Mouse (Mus musculus) limb, embryonic 15.5 days (tissue): ENCODE measurements around the gene S1pr3. TPM values are rescaled to one million over a fixed set of nuclear protein-coding genes. Genes with fewer than 3 reads are reported as not detected.

ENCODE experiments used
- ATAC-seq: fragments of 200-750 bp; cut with Nextera tagmentation; 2 replicates; pipeline ENCODE4 v1.8.0; 2017; ENCODE audit warnings: low read depth, moderate TSS enrichment; ENCODE audit not compliant: insufficient number of reproducible peaks, low FRiP score, low TSS enrichment
- H3K27ac ChIP-seq: fragments of 300-500 bp; sonication (generic); 2 replicates; pipeline ENCODE4 v1.5.1; 2015; ENCODE audit warnings: moderate library complexity, mild to moderate bottlenecking, inconsistent platforms
- H3K27me3 ChIP-seq: fragments of 300-500 bp; sonication (generic); 2 replicates; pipeline ENCODE4 v1.6.1; 2015; ENCODE audit warnings: inconsistent platforms
- H3K36me3 ChIP-seq: fragments of 300-500 bp; sonication (generic); 2 replicates; pipeline ENCODE4 v1.6.1; 2015; ENCODE audit warnings: inconsistent platforms
- H3K4me1 ChIP-seq: fragments of 300-500 bp; sonication (generic); 2 replicates; pipeline ENCODE4 v1.6.1; 2015; ENCODE audit warnings: inconsistent platforms
- H3K4me2 ChIP-seq: fragments of 300-500 bp; sonication (generic); 2 replicates; pipeline ENCODE4 v1.6.1; 2015; ENCODE audit warnings: mild to moderate bottlenecking, inconsistent platforms
- H3K4me3 ChIP-seq: fragments of 300-500 bp; sonication (generic); 2 replicates; pipeline ENCODE4 v1.5.1; 2015; ENCODE audit warnings: mild to moderate bottlenecking, inconsistent platforms
- H3K9ac ChIP-seq: fragments of 300-500 bp; sonication (generic); 2 replicates; pipeline ENCODE4 v1.6.1; 2015; ENCODE audit warnings: inconsistent platforms
- H3K9me3 ChIP-seq: fragments of 300-500 bp; sonication (generic); 2 replicates; pipeline ENCODE4 v1.6.1; 2016; ENCODE audit warnings: inconsistent platforms
- WGBS: fragments of 180-500 bp; shearing (Covaris S2); methylation state at CpG from one replicate; pipeline ENCODE4 v1.1.7; 2015; 5-methylcytosine and 5-hydroxymethylcytosine counted together
- polyA plus RNA-seq: library from polyadenylated mRNA; unstranded; fragments of >200 nt; fragmentation: Nextera tagmentation; extraction: Ambion mirVana; gene quantifications from 2 replicates; pipeline ENCODE4 v1.2.1, GENCODE M21; 2015

Gene S1pr3
- polyA plus RNA-seq, 1 experiment from 2014 or later: 109 TPM

DNA sequence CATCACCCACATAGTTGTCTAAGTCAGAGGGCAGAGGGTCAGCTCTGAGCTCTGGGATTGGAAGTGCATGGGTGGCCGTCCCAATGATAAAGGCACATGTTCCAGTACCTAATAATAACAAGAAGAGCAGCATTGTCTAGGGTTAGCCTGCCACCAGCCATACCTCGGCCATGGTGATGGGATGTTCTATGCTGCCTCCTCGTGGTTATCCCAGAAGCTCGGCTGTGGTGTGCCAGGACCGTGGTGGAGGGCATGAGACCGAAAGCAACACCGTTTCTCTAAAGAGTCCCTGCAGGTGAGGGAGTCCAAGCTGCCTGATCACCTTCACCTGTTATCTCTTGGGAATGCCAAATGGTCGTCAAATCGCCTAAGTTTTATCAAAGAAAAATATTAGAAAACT, 15.2 kb downstream of the S1pr3 start:
- Histone ChIP-seq H3K27ac (no peak overlapping the region), H3K9ac (no peak overlapping the region), H3K9me3 (no peaks in the 10 kb centered on the region), H3K36me3 (peaks cover 43% of the 10 kb centered on the region), H3K27me3 (no peaks in the 10 kb centered on the region), H3K4me2 (no peak overlapping the region), H3K4me3 (no peak overlapping the region), H3K4me1 (peaks cover 14% of the 10 kb centered on the region)
- 67% methylated on average over 9 of the region's 9 CpGs for WGBS
- no peak for ATAC-seq

GRCm38 (mm10) chr13:51424647-51425046, 16.2 kb downstream of the S1pr3 start:
- Histone ChIP-seq H3K4me2 (no peak overlapping the region), H3K9me3 (no peaks in the 10 kb centered on the region), H3K4me1 (peaks cover 10% of the 10 kb centered on the region; the same call in 1 of the 2 replicates), H3K36me3 (peaks cover 33% of the 10 kb centered on the region), H3K27ac (no peak overlapping the region), H3K9ac (no peak overlapping the region), H3K4me3 (no peak overlapping the region), H3K27me3 (no peaks in the 10 kb centered on the region)
- no peak for ATAC-seq
- 14% methylated on average over 5 of the region's 5 CpGs for WGBS

GRCm38 (mm10) chr13:51425662-51426443, 17.4 kb downstream of the S1pr3 start:
- Histone ChIP-seq H3K9ac (no peak overlapping the region), H3K9me3 (no peaks in the 10 kb centered on the region), H3K4me2 (no peak overlapping the region), H3K4me3 (no peak overlapping the region), H3K4me1 (peaks cover 10% of the 10 kb centered on the region; the same call in 1 of the 2 replicates), H3K27me3 (no peaks in the 10 kb centered on the region), H3K27ac (no peak overlapping the region), H3K36me3 (peaks cover 21% of the 10 kb centered on the region)
- 75% methylated on average over 4 of the region's 4 CpGs for WGBS
- no peak for ATAC-seq

DNA sequence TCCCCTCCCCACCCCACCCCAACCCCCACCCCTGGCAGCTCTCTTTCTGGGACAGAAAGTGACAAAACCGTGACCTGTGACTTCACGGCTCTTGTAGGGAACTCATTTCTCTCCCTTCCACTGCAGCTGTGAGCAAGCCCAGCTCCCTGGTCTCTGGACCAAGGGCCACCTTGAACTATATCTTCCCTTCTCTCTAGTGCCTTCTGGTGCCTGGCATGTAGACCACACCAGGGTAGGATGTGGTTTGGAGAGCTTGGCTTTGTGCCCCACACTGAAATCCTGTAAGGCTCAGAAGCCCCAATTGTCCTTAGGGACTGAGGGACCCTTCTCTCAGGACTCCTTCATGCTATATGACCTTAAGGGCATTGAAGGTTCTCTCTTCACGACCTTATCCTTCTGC, 24.9 kb downstream of the S1pr3 start:
- Histone ChIP-seq H3K9me3 (no peaks in the 10 kb centered on the region), H3K27ac (no peak overlapping the region), H3K4me1 (0 out of 2 replicates have a peak, but pooled peaks cover 2% of the 10 kb centered on the region), H3K4me3 (no peak overlapping the region), H3K9ac (no peak overlapping the region), H3K36me3 (no peaks in the 10 kb centered on the region), H3K27me3 (no peaks in the 10 kb centered on the region), H3K4me2 (no peak overlapping the region)
- WGBS: 58% methylated on average over 3 of the region's 3 CpGs
- ATAC-seq: no peak

GRCm38 (mm10) chr13:51434460-51434859, 26.0 kb downstream of the S1pr3 start:
- Histone ChIP-seq H3K36me3 (no peaks in the 10 kb centered on the region), H3K4me1 (no peaks in the 10 kb centered on the region), H3K27ac (no peak overlapping the region), H3K4me3 (no peak overlapping the region), H3K4me2 (no peak overlapping the region), H3K9me3 (no peaks in the 10 kb centered on the region), H3K9ac (no peak overlapping the region), H3K27me3 (no peaks in the 10 kb centered on the region)
- WGBS: 64% methylated on average over 2 of the region's 2 CpGs
- ATAC-seq: no peak

- Histone ChIP-seq H3K27ac (no peak overlapping the region), H3K4me1 (no peaks in the 10 kb centered on the region), H3K9me3 (no peaks in the 10 kb centered on the region), H3K27me3 (no peaks in the 10 kb centered on the region), H3K9ac (no peak overlapping the region), H3K36me3 (no peaks in the 10 kb centered on the region), H3K4me2 (no peak overlapping the region), H3K4me3 (no peak overlapping the region)
- ATAC-seq: no peak
- 53% methylated on average over 2 of the region's 2 CpGs for WGBS
Measured at GRCm38 (mm10) chr13:51435146-51435545, 26.7 kb downstream of the S1pr3 start.

DNA sequence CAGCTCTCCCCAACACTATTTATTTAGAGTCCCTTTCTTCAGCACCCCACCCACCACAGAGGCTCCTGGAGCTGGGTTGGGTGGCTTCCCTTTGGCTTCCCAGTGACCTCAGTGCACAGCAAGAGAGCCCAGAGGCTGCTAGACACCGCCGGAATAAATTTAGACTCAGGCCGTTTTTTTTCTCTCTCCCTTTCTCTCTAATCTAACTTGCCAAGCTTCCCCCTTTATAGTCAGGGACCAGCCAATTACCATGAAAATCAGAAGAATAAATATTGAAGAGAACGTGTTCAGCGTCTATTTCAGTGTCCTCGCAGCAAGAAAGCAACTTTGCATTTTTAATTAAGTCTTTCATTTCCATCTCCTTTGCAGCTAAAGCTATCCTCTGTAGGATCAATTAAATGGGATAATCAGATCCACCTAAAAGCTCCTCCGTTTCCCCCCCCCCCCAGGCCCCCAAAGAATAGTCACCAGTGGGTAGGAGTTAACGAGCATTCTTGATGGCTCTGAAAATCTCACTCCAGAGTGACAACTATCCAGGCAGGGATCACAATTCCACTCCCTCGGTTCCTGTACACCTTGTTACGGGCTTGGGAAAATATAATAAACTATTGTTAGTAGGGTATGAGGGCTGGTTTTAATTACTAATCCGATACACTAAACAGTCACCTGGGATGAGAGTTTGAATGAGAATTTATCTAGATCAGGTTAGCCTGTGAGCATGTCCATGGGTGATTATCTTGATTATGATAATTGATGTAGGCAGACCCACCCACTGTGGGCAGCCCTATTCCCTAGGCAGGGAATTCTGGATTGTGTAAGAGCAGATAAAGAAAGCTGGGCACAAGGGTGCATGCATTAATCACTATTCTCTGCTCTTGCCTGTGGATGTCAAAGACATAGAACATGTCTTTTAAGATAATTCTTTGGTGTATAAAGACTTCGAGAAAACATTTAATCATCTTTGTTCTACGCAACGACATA, 29.0 kb downstream of the S1pr3 start:
- ATAC-seq: no peak
- 72% methylated on average over 14 of the region's 14 CpGs for WGBS
- H3K36me3 ChIP-seq: no peaks in the 10 kb centered on the region

DNA sequence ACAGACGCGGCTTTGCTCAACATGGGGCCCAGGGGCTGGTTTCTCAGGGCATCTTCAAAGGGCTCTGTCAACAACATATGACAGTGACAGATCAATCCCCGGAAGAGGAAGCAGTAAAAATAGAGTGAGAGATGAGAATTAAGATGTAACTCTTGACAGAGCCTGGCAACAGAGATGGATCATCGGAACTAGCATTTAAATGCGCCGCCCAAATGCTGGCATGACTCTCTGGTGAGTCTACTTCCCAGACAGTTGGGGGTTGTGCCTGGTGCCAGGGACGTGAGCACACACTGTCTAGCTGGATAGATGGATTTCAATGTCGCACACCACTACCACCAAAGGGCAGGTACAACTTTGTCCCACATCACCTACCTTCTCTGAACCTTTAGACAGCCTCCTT, 34.5 kb downstream of the S1pr3 start:
- Histone ChIP-seq H3K9ac (no peak overlapping the region), H3K4me3 (no peak overlapping the region)
- 77% methylated on average over 8 of the region's 8 CpGs for WGBS

More for the DNA sequence above, 29.0 kb downstream of the S1pr3 start:
- H3K9ac ChIP-seq: no peak overlapping the region
- H3K4me1 ChIP-seq: no peaks in the 10 kb centered on the region
- no peak overlapping the region for H3K4me2 ChIP-seq
- no peaks in the 10 kb centered on the region for H3K9me3 ChIP-seq
- H3K27ac ChIP-seq: no peak overlapping the region
- no peaks in the 10 kb centered on the region for H3K27me3 ChIP-seq
- no peak overlapping the region for H3K4me3 ChIP-seq

GRCm38 (mm10) chr13:51446550-51446949, 38.1 kb downstream of the S1pr3 start:
- WGBS: 66% methylated on average over 4 of the region's 4 CpGs
- no peak for ATAC-seq

More for the DNA sequence above, 34.5 kb downstream of the S1pr3 start:
- no peaks in the 10 kb centered on the region for H3K4me1 ChIP-seq
- H3K9me3 ChIP-seq: no peaks in the 10 kb centered on the region
- ATAC-seq: no peak
- H3K27ac ChIP-seq: no peak overlapping the region
- H3K27me3 ChIP-seq: no peaks in the 10 kb centered on the region
- H3K36me3 ChIP-seq: no peaks in the 10 kb centered on the region
- no peak overlapping the region for H3K4me2 ChIP-seq

GRCm38 (mm10) chr13:51456190-51456878, 47.9 kb downstream of the S1pr3 start:
- Histone ChIP-seq H3K36me3 (no peaks in the 10 kb centered on the region), H3K9ac (no peak overlapping the region), H3K4me2 (no peak overlapping the region), H3K4me3 (no peak overlapping the region), H3K9me3 (no peaks in the 10 kb centered on the region), H3K27ac (no peak overlapping the region), H3K4me1 (no peaks in the 10 kb centered on the region), H3K27me3 (no peaks in the 10 kb centered on the region)
- 15% methylated on average over 4 of the region's 4 CpGs for WGBS
- ATAC-seq: no peak

More at GRCm38 (mm10) chr13:51446550-51446949, 38.1 kb downstream of the S1pr3 start:
- no peak overlapping the region for H3K9ac ChIP-seq
- no peaks in the 10 kb centered on the region for H3K36me3 ChIP-seq
- no peak overlapping the region for H3K4me3 ChIP-seq
- no peak overlapping the region for H3K4me2 ChIP-seq
- no peak overlapping the region for H3K27ac ChIP-seq
- H3K4me1 ChIP-seq: no peaks in the 10 kb centered on the region
- H3K27me3 ChIP-seq: no peaks in the 10 kb centered on the region
- no peaks in the 10 kb centered on the region for H3K9me3 ChIP-seq

DNA sequence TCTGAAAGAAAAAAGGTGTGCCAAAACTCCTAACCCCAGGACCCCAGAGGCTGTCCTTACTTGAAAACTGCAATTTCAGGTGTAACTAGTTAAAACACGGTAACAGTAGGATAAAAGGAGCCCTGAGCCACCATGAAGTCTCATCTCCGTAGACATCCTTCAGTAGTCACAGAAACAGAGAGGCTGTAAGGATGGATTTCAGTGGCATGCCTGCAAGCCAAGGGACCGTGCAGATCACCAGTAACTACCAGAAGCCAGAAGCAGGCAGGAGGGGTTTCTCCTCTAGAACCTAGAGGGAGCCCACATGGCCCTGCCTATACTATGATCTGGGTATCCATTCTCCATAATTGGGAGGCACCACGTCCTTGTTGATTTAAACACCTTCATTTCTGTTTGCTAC, 55.9 kb downstream of the S1pr3 start:
- no peak overlapping the region for H3K9ac ChIP-seq
- H3K4me2 ChIP-seq: no peak overlapping the region
- no peak overlapping the region for H3K4me3 ChIP-seq
- no peaks in the 10 kb centered on the region for H3K4me1 ChIP-seq
- H3K27me3 ChIP-seq: no peaks in the 10 kb centered on the region
- 62% methylated on average over 4 of the region's 4 CpGs for WGBS
- H3K36me3 ChIP-seq: no peaks in the 10 kb centered on the region
- ATAC-seq: no peak
- no peaks in the 10 kb centered on the region for H3K9me3 ChIP-seq
- H3K27ac ChIP-seq: no peak overlapping the region
